Mouse (Mus musculus): ENCODE results near the gene Pakap.

The Pakap gene

GRCm38 (mm10) chr4:57841911-57842310, 273.9 kb downstream of the Pakap start:
- no peak for DNase-seq (ENCODE audit: low spot score in 2 of 2)

DNA sequence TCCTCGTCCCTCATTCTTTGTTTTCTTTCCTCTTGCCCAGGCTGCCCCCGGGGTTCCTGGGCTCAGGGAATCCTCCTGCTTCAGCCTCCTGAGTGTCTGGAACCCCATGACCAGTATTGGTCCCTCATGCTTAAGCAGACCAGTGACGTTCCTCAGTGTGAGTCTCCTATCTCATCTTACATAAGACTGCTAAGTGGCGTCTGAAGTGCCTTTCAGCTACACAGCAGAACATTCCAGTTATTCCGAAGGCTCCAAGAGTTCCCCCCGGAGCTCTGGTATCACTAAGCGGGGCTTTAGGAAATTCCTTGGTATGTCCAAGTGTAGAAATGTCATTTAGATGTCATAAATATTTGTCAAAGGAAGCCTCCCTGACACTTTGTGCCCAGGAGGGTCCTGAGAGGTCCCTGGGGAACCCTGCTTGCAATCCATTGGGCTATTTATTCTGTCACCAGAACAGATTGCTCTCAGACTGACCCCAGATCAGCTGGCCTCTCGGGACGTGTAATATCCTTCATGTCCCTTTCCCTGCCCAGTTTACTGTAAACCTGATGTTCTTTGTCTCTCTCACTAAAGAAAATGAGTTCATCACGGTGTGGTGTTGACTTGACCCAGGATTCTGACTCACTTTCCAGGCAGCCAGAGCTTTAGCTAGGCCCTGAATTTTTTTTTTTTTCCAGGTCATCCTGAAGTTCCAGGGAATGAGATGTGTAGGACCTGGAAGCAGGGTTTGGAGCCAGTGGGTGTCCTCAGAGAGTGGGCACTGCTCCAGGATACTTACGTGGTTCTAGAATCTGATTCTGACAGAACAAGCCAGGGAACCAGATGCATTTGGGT, 274.7 kb downstream of the Pakap start:
- DNase-seq (ENCODE audit: low spot score in 2 of 2): no peak

DNA sequence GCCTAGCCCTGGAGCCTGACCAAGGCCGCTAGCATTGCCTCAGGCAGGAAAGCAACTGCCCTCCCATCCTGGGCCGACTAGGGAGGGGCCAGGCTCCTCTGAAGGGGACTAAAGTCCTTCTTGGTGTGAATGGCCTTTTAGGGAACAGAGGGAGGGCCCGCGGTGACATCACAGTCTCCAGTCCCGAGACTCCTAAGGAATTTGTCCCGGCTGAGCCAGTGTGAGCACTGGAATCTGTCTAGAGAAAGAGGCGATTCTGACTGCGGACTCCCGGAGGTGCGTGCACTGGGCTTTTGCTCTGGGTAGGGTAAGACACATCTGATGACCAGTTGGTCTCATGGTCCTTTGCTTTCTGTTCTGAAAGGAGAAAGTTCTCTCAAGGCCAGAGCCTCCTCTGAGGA, 277.1 kb downstream of the Pakap start:
- peak; percentile 29 to 33 for DNase-seq (ENCODE audit: low spot score in 2 of 2)

DNA sequence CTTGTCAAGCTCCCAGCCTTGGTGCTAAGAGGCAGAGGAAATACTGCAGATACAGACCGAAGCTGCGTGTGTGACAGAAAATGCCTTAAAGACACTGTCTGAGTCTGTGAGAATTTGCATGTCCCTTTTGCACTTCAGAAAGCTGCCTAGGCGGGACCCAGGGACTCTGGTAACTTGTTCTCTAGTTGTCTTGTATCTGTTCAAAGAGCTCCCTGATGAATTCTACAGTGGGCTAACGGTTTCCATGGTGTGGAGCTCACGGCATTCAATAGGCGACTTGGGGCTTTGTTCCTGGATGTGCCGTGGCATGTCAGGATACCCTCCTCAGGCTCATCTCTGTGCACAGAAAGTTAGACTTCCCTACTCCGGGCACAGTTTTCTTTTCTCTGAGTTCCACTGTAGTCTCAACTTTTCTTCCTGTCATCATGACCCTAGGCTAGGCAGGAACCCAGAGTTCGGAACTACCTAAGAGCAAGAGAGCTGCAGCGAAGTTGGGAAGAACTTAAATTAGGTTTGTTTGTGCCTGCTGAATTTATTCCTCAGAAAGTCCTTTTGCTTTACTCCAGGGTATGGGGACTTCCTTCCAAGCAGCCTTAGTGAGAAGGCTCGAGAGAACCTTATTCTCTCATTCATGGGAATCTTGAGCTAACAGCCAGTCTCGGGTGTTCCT, 277.7 kb downstream of the Pakap start:
- no peak for DNase-seq (ENCODE audit: low spot score in 2 of 2)

- DNase-seq (ENCODE audit: low spot score in 2 of 2): no peak
These were observed 278.5 kb downstream of the Pakap start for GRCm38 (mm10) chr4:57846381-57846990.

- no peak for DNase-seq (ENCODE audit: low spot score in 2 of 2)
These were observed 279.0 kb downstream of the Pakap start for GRCm38 (mm10) chr4:57846991-57847422.

GRCm38 (mm10) chr4:57847676-57848075, 279.7 kb downstream of the Pakap start:
- DNase-seq (ENCODE audit: low spot score in 2 of 2): no peak

- DNase-seq (ENCODE audit: low spot score in 2 of 2): no peak
These were observed 281.5 kb downstream of the Pakap start for GRCm38 (mm10) chr4:57849465-57849864.

DNA sequence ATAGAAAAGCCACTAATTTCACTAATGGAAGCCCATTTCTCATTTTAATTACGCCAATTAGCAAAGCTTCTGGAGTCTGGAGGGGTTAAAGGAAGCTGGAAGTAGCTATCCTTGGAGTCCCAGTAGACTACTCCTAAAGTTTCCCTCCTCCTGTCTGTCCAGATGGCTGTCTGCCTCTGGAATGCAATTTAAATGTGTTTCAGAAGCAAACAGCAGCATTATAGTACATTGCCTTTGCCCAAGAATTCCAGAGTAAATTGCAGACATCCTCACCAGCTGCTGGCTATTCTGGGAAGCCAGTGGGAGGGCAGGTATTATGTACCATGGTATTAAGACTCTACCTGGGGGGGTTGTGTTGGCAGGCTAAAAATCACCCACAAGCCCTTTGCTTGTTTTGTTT, 283.8 kb downstream of the Pakap start:
- no peak for DNase-seq (ENCODE audit: low spot score in 2 of 2)

GRCm38 (mm10) chr4:57852461-57853040, 284.6 kb downstream of the Pakap start:
- DNase-seq (ENCODE audit: low spot score in 2 of 2): no peak

GRCm38 (mm10) chr4:57854181-57854580, 286.2 kb downstream of the Pakap start:
- no peak for DNase-seq (ENCODE audit: low spot score in 2 of 2)

GRCm38 (mm10) chr4:57855281-57855941, 287.4 kb downstream of the Pakap start:
- DNase-seq (ENCODE audit: low spot score in 2 of 2): no peak

DNA sequence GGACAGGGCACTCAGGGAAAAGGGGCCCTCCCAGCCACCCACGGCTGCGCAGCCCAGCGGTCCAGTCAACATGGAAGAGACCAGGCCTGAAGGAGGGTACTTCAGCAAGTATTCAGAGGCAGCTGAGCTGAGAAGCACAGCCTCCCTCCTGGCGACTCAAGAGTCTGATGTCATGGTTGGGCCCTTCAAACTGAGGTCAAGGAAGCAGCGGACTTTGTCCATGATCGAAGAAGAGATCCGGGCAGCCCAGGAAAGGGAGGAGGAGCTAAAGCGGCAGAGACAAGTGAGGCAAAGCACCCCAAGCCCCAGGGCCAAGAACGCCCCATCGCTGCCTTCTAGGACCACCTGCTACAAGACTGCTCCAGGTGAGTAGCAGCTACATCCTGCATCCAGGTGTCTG, 288.7 kb downstream of the Pakap start:
- DNase-seq (ENCODE audit: low spot score in 2 of 2): no peak

DNA sequence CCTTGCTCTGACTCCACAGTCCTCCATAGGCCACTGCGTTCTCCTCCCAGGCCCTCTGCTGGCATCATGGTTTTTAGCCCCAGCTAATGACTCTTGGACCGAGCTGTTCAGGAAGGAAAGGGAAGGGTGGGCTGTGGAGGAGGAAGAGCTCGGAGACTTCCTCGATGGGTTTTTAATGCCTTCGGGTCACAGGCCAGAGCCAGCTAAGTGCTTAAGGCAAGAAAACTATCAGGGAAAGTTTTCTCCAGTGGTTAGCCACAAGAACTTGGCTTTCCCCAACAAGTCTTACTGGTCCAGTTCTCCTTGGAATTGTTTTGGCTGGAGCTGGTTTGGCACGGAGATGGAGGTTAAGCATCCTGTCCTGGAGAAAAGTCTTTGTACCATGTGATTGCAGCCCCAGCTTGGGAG, 292.2 kb downstream of the Pakap start:
- no peak for DNase-seq (ENCODE audit: low spot score in 2 of 2)

- no peak for DNase-seq (ENCODE audit: low spot score in 2 of 2)
These were observed 293.2 kb downstream of the Pakap start for GRCm38 (mm10) chr4:57861166-57861565.

DNA sequence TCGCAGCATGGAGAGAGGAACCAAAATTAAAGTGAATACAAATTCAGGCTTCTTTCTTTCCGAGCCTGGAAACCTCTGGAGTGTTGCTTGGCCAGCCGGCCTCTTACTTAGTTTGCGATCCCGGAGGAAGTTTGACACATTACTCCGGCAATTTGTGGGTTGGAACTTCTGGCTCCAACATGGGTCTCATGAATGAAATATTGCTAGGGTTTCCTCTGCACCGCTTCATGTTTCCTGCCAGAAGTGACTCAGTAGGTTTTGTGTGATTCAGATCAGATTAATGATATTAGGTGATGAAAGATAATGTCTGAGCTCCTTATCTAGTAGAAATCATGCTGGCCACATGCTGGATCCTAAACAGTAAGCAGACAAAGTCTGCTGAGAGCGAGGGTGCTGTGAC, 293.9 kb downstream of the Pakap start:
- DNase-seq (ENCODE audit: low spot score in 2 of 2): no peak

- DNase-seq (ENCODE audit: low spot score in 2 of 2): no peak
These were observed 294.4 kb downstream of the Pakap start for GRCm38 (mm10) chr4:57862269-57862986.

- no peak for DNase-seq (ENCODE audit: low spot score in 2 of 2)
These were observed 298.1 kb downstream of the Pakap start for GRCm38 (mm10) chr4:57866088-57866487.

GRCm38 (mm10) chr4:57866990-57867389, 299.0 kb downstream of the Pakap start:
- no peak for DNase-seq (ENCODE audit: low spot score in 2 of 2)

GRCm38 (mm10) chr4:57867454-57867853, 299.5 kb downstream of the Pakap start:
- no peak for DNase-seq (ENCODE audit: low spot score in 2 of 2)

DNA sequence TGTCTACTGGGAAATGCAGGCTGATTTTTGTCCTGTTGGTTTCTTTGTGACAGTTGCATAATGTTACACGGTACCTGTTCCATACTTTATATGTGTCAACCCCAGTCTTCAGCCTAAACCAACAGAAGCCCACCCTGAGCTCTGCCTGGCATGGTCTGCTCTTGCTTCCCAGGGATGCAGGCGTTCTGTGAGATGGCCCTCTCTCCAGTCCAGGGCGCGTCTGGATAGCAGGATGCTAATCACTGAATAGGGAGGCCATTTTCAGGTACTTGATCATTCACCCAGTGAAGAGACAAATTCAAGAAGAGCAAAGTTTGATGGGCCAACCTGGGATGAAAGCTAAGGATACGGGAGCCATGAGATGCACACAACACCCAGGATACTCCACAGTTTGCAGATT, 311.2 kb downstream of the Pakap start:
- no peak for DNase-seq (ENCODE audit: low spot score in 2 of 2)

Data from frontal cortex, postnatal 14 days (tissue).